Mouse (Mus musculus) heart, postnatal 14 days (tissue): ENCODE measurements at regions not wholly inside any gene's neighbourhood (a gene's known extent, or its start where the extent isn't known, plus 50 kb on each side); places are given as distances from the start of the nearest gene placed in this dataset.
"Not testable (repeated sequence)": the region's sequence is repeated elsewhere in the genome, so short reads cannot be mapped to it uniquely, and the experiment has no call there.

ENCODE experiments used
- DNase-seq, 2 experiments: peaks; one replicate each; pipeline ENCODE4 v3.0.0; 2021 to 2022
- intact Hi-C: fragments of 180-260 bp; cut with DNase I; formaldehyde crosslinking; loops from one replicate; pipeline ENCODE4 v1.15.1; 2025

DNA sequence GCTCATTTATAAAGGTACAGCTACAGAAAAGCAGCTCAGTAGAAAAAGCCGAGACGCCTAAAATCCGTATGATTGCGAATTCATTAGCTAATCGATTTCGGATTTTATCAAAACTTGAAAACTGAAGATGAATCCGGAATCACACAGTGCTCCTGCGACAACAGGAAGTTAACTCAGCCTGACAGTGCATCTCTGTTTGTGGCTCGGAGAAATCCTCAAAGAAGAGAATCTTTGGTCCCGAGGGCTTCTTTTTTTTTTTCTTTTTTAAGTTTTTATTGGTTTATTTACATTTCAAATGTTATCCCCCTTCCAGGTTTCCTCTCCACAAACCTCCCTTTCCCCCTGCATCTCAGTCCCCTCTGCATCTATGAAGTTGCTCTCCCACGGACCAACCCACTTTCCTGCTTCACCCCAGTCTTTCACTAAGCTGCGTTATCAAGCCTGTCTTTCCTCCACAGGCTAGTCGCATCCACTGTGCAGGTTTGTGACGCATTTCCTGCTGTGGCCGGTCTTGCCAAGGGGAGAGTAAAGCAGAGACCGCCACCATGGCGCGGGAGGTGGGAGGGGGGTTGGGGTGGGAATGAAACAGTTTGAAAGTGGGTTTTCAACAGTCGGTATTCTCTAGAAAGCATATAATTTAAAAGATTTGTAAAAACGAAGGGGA is 593.4 kb upstream of the Snrpn start:
- not testable (repeated sequence) for DNase-seq
- intact Hi-C loops, result loop anchor here (10.0 kb wide), 1 partner anchor 109 kb away; no protein-coding TSS in a partner anchor

- intact Hi-C loops, result not testable (repeated sequence)
- DNase-seq, result peak in 1 of 2 experiments; percentile 9
Measured at GRCm38 (mm10) chr7:60728108-60728721, 588.2 kb upstream of the Snrpn start.
